Mouse (Mus musculus) fibroblast of lung, adult 2 months (primary cell): Measurements from ENCODE around the gene Rsph6a.

Experiments used
- DNase-seq: peaks from one replicate; pipeline ENCODE4 v3.0.0-alpha.2; 2011; ENCODE audit warnings: low read depth

Gene Rsph6a

GRCm38 (mm10) chr7:19054047-19054776 lies at the start of gene Rsph6a:
Gene Rsph6a, plus strand, starts transcription at chr7:19054690.
- no peak for DNase-seq

GRCm38 (mm10) chr7:19005417-19006121 lies 48.9 kb upstream of the Rsph6a start:
- DNase-seq: no peak

- peak; percentile 76 for DNase-seq
Measured at GRCm38 (mm10) chr7:19006476-19006875, 48.0 kb upstream of the Rsph6a start.

GRCm38 (mm10) chr7:19007026-19007977 lies 47.2 kb upstream of the Rsph6a start:
- DNase-seq: no peak

GRCm38 (mm10) chr7:19010581-19010980 lies 43.9 kb upstream of the Rsph6a start:
- no peak for DNase-seq

DNA sequence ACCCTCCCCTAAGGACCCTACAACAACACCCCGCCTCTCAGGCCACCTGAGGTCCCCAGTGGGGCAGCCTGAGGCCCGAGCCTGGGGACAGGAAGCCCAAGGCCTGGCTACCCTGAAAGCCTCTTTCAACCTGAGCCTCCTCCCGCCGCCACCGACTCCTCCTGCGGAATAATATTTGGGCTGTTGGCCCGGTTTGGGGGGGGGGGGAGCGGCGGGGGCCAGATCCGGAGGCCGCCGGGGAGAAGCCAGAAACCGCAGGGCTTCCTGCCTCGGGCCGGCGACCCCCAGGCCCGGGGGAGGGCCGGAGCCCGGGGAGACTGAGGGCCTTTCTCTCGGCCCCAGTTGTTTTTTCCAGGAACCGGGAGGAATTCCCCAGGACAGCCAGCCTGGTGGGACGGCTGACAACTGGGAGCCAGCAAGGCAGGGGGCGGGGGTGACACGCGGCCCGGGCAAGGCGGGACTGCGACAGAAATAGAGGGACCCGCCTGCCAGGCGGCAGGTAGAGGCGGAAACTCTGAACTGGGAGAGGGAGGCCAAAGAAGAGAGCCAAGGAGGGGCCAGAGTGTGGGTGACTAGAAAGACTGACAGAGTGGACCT lies 42.4 kb upstream of the Rsph6a start:
- no peak for DNase-seq

GRCm38 (mm10) chr7:19012882-19013281 lies 41.6 kb upstream of the Rsph6a start:
- no peak for DNase-seq

- DNase-seq: no peak
Measured at GRCm38 (mm10) chr7:19014452-19014851, 40.0 kb upstream of the Rsph6a start.

DNA sequence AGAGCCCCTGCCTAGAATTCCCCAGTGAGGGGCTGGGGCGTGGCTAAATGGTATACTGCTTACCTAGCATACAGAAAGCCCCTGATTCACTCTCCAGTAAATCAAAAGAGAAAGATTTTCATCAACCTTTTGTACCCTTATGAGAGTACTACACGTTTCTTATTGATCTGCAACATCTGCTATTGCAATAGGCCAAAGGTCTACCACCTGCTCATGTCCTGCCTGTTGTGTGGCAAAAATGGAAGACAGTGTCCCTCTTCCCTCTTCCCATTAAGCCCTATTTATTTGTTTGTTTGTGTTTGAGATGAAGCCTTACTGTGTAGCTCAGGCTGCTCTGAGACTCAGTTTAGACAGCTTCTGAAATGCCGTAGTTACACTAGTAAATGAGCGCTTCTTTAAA lies 38.4 kb upstream of the Rsph6a start:
- DNase-seq: no peak

- DNase-seq: no peak
Measured at GRCm38 (mm10) chr7:19017909-19018308, 36.6 kb upstream of the Rsph6a start.

DNA sequence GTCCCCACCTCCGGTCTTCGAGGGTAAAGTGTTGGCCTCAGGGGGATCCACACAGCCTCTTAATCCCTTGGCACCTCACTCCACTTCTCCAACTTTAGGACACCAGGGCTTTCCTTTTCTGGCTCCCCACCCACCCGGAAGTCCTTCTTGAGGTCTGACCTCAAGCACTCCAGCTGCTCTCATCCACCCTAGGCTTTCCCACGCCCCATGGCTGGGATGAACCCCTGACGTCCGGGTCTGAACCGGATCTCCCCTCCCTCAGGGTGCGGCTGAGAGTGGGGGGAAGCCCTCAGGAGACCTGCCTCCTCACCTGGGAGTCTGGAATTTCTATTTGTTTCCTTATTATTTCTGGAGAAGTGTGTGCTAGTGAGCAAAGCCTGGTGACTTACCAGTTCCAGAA lies 33.4 kb upstream of the Rsph6a start:
- DNase-seq: no peak

DNA sequence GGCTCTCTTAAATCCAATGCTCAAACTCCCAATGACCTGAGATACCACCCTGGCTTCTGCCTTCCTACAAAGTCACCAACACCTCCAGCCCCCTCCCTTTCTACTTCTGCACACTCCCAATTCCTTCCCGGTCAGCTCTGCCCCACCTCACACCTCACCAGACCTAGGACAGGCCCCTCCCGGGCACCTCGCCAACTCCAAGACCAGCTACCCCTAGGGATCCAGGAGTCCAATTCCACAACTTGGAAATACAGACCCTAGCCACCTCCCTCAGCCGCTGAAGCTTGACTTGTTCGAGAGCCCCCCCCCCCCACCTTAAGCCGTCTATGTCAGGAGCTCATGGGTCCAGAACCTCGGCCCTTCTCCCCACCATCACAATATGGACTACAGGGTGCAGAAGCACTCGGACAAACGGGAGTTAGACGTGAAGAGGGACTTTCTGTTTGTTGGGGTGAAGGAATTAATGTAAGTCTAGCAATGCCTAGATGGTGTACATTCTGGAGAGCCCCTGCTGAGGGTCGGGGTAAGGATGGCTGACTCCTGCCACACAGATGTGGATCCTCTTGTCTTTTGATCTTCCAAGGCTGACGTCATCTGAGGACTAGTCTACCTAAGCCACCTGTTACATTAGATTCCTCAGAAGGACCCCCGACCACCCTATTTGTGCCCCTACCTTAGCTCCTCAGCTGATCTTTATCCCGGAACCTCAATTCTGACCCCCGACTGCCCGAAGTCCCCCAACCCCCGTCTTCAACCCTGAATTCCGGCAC lies 32.1 kb upstream of the Rsph6a start:
- no peak for DNase-seq

GRCm38 (mm10) chr7:19023357-19023814 lies 31.1 kb upstream of the Rsph6a start, which contains the start of gene Foxa3:
Gene Foxa3, minus strand, starts transcription at chr7:19023538.
- DNase-seq: no peak

- DNase-seq: peak; percentile 86
Measured at GRCm38 (mm10) chr7:19024096-19024506, 30.4 kb upstream of the Rsph6a start, which contains the start of gene Sympk. Gene Sympk, plus strand, starts transcription at chr7:19024377.

DNA sequence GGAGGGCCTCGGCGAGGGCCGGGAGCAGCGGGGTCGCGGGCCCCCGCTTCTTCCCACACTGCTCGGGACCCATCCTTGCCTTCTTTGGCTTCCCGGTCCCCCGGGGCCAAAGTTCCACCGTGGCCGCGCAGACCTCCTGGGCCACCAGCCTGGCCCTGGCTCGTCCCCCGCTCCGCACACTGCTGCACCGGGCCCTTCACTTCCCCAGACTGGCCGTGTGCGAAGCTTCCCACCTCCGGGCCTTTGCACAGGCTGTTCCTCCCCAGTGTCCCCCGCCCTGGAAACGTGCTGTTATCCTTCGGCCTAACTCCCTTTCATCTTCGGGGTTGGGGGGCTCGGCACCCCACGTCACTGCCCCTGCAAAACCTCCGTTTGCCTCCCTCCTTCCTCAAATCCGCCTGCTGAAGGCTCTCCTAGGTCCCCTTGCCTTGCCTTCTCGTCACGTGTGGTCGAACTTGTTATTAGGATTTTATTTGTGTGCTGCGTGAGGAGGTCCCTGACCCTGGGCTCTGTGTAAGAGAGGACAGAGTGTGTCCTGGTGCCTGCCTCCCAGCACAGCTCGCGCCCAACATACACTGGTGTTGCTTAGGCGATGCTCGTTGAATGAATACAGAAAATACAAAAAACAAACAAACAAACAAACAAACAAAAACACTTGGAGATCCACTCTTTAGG lies 29.8 kb upstream of the Rsph6a start:
- no peak for DNase-seq

GRCm38 (mm10) chr7:19028067-19028466 lies 26.4 kb upstream of the Rsph6a start:
- DNase-seq: no peak

DNA sequence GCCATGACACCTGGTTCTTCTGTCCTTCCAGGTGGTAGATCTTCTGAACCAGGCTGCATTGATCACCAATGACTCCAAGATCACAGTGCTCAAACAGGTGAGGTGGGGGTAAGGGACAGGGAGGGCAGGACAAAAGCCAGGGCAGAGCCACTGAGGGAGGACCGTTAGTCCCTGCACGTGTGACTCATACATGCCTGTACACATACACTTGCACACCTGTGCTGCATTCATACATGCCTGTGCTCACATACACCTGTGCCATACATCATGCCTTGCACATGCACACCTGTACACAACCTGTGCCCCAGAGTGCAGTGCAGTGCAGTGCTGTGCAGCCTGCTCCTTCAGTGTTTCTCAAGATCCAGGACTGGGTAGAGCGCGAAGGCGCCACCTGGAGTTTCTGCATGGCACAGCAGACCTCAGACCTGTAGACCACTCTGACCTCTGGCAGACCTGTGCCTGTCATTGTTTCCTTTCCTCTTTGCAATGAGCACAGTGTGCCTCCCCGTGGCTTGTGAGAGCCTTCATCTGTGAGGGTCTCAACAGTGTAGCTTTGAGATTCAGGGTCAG lies 25.3 kb upstream of the Rsph6a start:
- DNase-seq: no peak

DNA sequence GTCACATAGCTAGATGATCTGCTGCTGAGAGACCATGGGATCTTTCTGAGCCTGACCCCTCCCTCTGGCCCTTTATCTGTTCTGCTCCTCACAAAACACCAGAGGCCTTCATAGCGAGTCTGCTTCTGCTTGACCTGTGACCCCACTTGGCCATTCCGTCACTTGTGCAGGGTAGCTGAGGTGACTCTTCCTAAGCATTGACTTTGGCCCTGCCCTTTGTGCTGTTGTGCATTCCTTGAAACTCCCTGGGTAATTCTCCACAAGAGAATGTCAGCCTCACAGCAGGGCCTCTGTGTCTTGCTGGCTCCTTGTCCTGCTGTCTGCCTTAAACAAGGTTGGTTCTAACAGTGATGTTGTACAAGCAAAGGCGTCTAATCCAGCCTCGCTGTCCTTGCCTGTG lies 22.8 kb upstream of the Rsph6a start:
- DNase-seq: no peak

DNA sequence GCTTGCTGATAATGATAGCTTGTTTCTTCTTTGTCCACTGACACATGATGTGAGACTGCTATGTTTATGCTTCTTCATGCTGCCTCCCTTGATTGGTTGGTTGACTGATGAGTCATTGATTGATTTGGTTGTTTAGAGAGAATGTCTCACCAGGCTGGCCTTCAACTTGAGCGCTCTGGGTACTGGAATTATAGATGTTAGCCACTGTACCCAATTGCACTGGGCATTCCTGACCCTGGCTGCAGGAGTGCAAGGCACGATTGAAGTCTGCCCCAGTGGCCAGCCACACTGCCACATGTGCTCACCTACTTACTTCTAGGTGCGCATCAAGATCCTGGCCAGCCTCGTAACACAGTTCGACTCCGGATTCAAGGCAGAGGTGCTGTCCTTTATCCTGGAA lies 9.9 kb upstream of the Rsph6a start:
- DNase-seq: no peak
